Mouse (Mus musculus) cerebellum, postnatal 14 days (tissue): ENCODE data around the gene Bnip2.

Source experiments
- DNase-seq, 2 experiments: peaks; one replicate each; pipeline ENCODE4 v3.0.0; 2021; ENCODE audit warnings: mixed read lengths in 2 of 2

The Bnip2 gene

GRCm38 (mm10) chr9:69989303-69990121 is at the start of gene Bnip2:
Gene Bnip2, plus strand, starts transcription at chr9:69989466.
- peak; percentile 98 for DNase-seq

- no peak for DNase-seq
Measured at GRCm38 (mm10) chr9:69940839-69941490, 48.3 kb upstream of the Bnip2 start.

- DNase-seq, result peak; percentile 40 to 57
Measured at GRCm38 (mm10) chr9:69941556-69941955, 47.7 kb upstream of the Bnip2 start.

DNA sequence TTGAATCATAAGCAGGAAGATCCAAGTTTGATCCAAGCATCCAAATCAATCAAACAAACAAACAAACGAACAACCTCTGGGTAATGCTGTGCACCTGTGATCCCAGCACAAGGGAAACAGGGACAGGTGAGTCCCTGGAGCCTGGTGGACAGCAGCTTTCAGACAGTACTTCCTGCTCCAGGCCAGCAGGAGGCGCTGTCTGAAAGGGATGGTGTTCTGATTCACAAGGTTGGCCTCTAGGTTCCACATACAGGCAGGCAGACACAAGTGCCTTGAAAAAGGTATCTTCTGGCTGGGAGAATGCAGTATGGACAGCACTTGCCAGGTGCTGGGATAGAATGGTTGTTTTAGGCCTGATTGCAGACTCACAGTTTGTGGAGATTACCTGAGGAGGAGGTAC is 40.3 kb upstream of the Bnip2 start:
- peak; percentile 19 to 53 for DNase-seq

DNA sequence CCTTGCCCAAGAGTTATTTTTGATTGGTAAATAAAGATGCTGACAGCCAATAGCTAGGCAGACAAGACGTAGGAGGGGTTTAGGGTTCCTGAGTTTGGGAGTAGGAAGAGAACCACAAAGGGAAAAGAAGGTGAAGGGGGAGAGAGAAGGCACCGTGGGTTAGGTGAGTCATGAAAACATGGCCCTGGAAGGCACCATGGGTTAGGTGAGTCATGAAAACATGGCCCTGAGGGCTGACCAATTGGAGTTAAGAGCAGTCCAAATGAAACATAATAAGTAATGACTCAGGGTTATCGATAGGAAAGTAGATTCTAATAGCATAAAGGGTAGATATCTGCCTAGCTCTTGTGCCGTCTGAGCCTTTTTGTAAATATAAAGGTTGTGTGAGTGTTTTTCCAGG is 39.6 kb upstream of the Bnip2 start:
- no peak for DNase-seq

DNA sequence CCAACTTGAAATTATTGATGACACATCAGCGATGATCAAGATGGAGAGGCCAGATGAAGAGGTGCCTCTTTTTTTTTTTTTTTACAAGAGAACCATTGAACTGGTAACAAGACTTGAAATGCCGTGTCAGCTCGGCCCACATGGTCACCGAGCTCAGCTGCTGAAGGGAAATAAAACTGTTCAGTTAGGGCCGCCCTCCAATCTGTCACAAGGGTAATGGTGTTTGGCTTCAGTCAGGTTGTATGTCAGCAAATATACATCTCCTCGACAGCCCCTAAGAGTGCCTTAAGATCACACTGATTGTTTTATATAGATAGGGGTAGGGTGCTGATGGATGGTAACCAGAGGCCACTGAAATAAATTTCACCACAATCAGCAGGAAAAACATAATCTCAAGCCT is 28.3 kb upstream of the Bnip2 start:
- DNase-seq, result no peak

GRCm38 (mm10) chr9:69964370-69964769 is 24.9 kb upstream of the Bnip2 start:
- no peak for DNase-seq

- DNase-seq, result no peak
Measured at GRCm38 (mm10) chr9:69985526-69985925, 3.7 kb upstream of the Bnip2 start.

GRCm38 (mm10) chr9:69986063-69986462 is 3.2 kb upstream of the Bnip2 start:
- no peak for DNase-seq

GRCm38 (mm10) chr9:69986571-69986970 is 2.7 kb upstream of the Bnip2 start:
- DNase-seq, result no peak

DNA sequence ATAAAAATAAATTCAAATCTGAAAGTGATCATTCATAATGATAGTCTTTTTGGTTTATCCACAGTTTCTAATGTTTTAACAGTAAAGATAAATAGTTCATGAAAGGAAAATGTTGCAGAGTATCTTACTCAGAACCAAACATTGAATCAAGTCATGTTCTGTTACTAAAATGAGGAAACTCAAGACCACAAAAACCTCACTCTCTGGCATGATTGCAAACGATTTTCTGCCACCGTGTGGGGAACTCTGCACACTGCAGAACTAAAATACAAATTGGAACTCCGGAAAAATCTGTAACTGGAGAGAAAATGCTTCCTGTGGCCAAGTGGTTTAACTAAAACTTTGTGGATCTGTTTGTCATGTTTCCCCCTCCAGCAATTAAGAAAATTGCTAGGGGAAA is 1.7 kb upstream of the Bnip2 start:
- peak; percentile 68 to 71 for DNase-seq

GRCm38 (mm10) chr9:69988706-69989302 is 462 bp upstream of the Bnip2 start:
- no peak for DNase-seq

GRCm38 (mm10) chr9:69990346-69990745 is 1.1 kb downstream of the Bnip2 start:
- no peak for DNase-seq

DNA sequence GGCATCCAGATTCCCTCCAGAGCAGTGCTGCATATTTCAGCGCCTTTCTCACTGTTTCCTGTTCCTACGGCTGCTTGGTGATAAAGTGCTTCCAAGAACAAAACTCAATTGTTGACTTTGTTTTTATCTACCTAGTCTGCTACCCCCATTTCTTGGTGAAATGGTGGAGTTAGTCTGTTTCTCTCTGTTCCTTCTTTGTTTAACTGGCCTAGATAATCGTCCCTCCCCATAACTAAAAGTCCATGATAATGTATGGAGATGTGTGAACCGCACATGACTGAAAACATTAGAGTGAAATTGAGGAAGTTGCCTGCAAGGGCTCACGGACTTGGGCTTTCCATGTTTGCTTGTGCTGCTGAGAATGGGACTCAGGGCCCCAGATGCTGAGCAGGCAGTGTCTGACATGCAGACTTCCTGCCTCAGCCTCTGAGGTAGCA is 3.6 kb downstream of the Bnip2 start:
- no peak for DNase-seq

DNA sequence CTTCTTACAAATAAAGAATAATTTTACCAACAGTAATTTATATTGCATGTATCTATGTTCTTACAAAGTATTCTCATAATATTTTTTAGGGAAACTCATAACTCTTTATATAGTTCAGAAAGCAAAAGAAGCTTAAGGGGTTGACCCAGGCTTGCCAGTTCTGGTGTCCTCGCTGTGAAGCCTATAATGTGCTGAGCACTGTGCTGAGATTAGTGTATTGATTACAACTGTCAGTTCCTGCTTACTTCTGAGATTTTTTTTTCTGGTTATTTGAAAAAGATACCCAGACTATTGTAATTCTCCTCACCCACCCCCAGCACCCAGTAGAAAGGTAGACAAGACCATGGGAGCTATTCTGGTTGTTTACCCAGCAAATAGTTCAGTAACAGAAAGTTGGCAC is 4.2 kb downstream of the Bnip2 start:
- DNase-seq, result no peak

DNA sequence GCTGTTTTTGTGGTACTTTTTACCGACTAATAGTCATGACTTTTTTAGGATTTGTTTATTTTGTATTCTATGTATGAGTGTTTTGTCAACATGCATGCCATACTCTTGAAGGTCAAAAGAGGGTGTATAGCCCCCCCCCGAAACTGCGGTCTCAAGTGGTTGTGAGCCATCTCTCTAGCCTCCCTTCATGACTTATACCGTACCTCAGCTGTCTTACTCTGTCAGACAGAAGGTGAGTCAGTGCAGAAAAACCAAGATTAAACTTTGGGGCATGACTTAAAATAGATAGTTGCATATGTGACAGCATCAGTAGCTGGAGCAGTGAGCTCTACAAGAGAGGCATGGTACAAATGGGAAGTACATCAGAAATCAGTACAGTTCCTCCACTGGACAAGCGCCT is 5.3 kb downstream of the Bnip2 start:
- DNase-seq, result no peak

- no peak for DNase-seq
Measured at GRCm38 (mm10) chr9:69999318-69999717, 10.1 kb downstream of the Bnip2 start.

DNA sequence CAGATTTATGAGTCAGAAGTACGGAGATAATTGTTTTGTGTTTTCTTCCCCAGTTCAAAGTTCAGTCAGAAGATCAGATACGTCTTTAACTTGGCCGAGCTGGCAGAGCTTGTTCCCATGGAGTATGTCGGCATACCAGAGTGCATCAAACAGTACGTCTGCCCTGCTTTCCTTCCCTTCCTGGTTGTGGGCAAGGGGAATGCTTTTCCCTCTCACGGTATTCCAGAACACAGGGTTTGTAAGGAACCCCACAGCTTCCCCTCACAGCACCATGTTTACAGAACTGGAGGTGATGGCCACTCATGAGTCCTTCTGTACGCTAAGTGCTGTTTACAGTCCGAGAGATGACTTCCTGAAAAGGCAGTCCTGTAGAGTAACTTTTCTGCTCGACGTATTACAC is 14.2 kb downstream of the Bnip2 start:
- DNase-seq, result no peak

- DNase-seq, result no peak
Measured at GRCm38 (mm10) chr9:70006984-70007383, 17.7 kb downstream of the Bnip2 start.

GRCm38 (mm10) chr9:70007506-70008248 is 18.4 kb downstream of the Bnip2 start:
- no peak for DNase-seq

DNA sequence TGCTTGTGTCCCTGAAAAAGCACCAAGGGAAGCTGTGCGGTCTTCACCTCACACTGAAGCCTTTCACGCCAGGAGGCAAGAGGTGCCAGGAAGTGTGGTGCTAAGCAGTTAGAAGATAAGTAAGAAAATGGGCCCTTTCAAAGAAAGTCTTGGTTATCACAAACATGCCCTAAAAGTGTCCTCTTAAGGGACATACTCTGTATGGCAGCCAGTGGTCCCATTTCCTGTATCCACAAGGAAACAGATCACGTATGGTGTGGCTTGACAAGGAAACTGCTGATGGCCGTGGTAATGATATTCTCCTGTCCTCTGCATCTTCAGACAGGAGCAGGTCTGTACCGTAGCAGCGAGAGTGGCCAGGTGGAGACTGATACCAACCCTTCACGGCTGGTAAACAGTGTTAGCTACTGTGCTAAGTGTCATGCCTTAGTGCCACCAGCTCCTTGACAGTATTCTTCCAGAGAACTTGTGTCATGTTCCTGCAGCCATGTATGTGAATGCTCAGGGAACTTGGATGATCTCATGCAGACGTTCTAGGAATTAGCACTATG is 20.6 kb downstream of the Bnip2 start:
- no peak for DNase-seq

- DNase-seq, result no peak
Measured at GRCm38 (mm10) chr9:70010781-70011473, 21.7 kb downstream of the Bnip2 start.
